Mouse (Mus musculus) lung, adult 18-20 months (tissue): ENCODE data around the gene Skor1.

ENCODE experiments used
- DNase-seq, 2 experiments: peaks; one replicate each; pipeline ENCODE4 v3.0.0; 2022; ENCODE audit warnings: mixed read lengths in 2 of 2

Skor1 gene

DNA sequence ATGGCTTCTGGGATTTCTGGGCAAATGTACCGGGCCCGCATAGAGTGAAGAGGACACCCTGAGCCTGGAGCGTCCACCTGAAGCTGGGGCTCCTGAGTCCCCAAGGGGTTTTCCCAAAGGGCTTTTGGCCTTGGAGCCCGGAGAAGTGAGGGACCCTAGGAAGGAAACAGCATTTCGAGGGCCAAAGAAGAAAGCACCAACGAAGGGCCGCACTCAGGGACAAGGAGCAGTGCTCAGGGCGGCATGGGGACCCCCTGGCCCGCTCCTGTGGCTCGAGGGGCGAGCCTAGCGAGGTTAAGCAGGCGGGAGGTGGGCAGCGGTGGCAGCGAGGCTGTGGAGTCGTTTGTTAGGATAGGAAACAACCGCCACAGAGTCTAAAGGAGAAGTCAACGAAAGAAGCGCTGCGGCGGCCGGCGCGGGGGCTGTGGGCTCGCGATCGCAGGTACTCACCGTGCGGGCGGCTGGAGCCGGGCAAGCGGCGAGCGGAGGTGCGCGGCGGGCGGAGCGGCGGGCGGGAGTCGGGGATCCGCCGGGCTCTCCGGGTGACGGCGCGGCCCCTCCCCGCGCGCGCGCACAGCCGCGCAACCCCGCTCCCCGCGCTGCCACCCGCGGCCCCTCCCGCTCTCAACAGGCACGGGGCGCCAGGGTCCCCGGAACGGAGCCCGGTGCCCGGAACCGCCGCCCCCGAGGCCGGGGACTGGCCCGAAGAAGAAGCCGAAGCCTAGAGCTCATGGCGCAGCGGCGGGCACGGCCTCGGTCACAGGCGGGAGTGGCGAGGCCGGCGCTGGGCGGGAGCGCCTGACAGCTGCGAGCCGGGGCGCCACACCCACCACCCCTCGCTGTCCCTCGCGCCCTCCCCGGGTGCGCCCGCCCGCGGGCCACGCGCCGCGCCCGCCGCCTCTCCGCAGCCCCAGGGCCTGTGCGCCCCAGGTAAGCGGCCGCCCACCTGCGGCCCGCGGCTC is at the start of gene Skor1:
TSS of gene Skor1 (minus strand) at position 552 of the 962 bp plus-strand sequence.
- DNase-seq: no peak

DNA sequence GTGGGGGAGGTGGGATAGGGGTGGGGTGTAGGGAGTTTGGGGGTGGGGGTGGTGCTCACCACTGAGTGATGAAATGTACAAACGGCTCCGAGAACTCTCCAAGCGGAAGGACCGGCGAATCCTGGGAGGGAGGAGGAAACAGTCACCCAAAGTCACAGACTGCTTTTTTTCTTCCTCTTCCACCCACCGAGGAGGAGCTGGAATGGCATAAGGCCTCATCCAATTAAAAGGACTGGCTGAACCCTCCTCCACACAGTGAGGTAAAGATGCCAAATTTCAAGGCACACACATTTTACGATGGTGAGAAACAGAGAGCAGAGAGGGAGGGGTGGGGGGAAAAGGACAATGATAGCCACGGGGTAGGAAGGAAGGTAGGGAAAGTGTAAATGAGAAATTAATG is 48.5 kb upstream of the Skor1 start:
- DNase-seq: no peak

DNA sequence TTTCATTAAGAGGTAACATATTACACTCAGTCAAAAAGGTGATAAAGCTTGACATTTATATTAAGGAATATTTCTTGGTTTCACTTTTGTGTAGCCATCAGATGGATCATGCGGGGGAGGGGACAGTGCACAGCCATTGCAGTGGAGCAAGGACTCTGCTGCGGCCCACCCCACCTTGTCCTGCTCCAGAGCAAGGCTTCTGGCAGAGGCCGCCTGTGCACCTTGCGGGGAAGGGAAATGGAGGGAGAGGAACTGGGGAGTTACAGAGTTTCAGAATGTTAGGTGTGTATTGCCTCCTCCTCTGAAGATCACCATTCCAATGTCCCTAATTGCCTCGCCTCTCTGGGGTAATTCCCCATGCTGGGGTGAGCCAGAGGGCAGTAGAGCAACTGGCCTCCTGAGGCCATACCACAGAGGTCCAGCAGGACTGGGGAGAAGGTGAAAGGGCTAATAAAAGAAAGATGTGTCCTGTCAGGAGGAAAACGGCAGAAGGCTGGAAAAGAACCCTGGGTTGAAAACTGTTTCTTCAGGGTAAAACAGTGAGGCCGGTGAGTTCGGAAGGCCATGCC is 47.4 kb upstream of the Skor1 start:
- no peak for DNase-seq

DNA sequence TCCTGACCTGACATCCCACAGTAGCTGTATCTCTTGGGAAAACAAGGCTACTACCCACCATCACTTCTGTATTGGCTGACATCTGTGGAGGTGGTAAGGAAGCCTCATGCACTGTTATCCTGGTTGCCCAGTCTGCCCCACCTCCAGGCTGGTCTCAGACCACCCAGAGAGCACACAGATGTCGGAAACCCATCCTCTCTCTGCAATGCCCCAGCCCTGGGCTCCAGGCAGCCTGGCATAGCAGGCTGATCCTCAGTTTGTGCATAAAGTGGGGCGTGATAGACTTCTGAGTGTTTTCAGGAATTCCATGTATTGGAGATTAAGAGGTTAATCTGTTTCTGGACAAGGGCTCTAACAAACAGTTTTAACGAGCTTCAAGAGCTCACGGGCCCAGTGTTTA is 46.8 kb upstream of the Skor1 start:
- DNase-seq: no peak

DNA sequence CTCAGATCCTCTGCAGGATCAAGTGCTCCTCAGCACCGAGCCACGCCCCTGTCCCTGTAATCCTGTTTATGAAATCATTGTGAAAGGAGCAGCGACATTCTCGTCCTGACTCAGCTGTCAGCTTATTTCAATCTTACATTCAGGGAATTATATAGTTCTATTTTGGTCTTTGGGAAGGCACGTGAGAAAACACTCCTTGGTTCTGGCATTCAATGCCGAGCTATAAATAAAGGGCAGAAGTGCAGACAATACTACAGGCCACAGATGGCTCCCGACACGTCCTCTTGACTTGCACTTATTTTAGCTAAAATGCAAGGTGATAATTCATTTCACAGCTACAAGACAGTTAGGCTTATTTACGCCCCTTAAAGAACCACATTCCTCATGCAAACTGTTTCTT is 46.0 kb upstream of the Skor1 start:
- DNase-seq: no peak

DNA sequence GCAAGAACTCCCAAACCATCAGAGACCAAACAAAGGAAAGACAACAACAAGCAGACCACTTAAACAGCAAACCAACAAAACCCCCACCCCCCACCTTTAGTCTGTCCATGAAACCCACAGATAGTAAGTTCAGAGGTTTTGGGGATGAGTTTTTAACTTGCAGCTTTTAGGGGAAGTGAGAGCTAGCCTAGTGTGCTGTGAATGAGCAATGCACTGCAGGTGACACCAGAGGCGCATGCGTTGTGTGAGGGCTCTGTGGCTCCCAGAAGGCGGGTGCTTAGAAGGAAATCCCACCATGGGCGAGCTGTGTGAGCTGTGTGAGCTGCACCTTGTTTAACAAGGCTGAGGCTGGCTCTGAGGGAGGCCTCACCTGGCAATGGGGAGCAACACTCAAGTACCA is 44.0 kb upstream of the Skor1 start:
- DNase-seq: no peak

DNA sequence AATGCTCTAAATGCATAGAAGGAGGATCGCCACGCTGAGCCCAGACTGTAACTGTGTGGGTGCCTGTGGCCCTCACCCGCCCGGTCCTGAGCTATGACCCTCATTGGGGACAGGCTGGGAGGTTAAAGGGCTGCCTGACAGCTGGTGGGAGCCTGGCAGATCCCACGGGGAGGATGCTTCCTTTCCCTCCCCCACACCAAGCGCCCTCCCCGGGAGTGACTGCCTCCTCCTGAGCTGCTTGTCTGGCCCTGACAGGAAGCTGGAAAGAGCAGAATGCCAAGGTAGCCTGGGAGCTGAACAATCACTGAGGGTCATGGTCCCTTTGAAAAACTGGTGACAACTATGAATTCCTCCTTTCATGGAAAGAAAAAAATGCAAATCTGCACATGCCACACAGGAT is 38.5 kb upstream of the Skor1 start:
- DNase-seq: no peak

DNA sequence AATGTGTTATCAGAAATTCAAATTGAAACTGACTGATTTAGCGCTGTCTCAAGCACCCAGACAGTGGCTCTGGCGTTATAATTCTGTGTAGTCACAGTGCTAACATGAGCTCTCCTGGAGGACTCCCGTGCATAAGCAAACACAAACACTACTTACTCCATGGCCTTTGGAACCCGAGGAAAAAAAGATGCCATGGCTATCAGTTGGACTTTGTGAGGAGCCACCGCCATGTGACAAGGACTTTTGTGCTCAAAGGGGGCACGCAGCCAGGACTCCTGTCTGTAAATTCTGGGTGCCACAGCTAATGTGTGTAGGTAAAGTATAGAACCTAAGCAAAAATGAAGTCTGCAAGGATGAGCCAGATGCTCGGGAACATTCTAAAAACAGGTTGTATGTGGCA is 36.5 kb upstream of the Skor1 start:
- no peak for DNase-seq

DNA sequence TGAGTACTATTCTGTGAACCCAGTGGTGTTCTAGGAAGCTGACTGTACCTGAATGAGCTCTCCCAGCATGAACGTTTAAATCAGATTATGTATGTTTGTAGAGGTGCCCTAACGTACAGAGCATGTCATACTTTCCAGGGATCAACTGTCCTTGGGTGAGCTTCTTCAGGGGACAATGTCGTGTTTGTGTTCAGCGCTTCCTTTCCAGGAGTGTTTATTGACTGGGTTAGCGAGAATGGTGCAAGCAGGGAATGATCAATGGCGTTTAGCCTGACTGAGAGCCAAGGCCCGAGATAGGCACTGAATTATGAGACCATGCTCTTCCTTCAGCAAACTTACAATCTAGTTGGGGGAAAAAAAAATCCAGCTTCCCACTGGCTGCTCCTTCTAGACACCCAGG is 35.1 kb upstream of the Skor1 start:
- DNase-seq: no peak

DNA sequence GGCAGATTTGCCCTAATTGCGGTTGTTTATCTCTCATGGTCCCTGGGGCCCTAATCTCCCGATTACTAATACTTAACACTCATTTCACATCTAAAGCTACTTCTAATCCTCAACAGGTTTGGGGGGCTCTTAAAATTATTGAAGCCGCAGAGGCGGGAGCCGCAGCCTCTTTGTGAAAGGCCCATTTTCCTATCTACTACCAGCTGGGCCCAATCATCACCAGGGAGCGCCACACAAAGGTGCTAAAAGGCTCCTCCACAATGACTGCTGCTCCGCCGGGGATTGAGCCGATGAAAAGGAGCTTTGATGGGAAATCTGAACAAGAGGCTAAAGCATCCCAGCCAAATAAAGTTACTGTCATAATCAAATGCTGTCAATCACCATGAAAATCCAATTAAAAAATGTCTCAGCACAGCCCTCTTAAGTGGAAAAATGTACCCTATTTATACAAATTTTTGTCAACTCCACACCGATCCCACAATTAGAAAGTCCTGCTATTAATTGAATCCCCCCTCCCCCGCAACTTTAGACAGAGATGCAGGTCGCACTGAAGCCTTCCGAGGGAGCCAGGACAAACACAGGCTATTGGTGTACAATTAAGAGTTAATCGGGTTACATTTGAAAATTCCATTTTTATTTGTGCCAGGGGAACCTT is 33.7 kb upstream of the Skor1 start:
- no peak for DNase-seq

DNA sequence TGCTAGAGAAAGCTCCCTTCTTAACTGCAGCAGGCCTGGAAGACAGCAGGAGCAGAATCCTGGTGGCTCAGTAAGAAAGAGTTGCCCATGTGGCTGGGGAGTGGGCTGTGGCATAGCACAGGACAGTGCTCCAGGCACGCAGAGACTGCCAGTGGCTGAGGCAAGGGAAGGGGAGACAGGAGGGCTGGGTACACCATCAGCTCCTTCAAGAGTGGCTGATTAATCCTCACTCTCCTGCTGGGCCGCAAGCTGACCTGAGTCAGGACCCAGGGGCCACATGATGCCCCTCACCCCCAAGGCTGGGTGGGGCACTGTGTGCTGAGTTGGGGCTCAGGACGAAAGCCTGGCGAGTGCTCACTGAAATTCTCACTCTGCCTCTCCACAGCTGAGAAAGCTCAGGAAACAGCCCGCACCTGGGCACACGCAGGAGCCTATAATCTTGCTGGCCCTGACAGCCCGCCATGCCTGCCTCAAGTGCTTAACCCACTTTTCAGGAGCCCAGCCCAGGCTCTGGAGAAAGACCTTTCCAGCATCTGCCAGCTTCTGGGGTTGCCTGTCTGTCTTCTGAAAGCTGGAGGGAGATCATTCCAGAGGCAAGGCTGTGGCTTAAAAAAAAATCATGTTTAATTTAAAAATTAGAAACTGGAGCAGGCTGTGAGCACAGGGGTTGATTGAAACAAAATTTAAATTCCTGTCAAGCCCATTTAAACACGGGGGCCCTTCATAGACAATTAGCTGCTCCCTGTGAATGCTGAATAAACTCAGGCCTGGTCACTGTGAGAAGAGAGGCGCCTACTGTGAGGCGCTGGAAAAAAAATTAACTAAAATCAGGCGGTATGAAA is 32.8 kb upstream of the Skor1 start:
- DNase-seq: no peak

DNA sequence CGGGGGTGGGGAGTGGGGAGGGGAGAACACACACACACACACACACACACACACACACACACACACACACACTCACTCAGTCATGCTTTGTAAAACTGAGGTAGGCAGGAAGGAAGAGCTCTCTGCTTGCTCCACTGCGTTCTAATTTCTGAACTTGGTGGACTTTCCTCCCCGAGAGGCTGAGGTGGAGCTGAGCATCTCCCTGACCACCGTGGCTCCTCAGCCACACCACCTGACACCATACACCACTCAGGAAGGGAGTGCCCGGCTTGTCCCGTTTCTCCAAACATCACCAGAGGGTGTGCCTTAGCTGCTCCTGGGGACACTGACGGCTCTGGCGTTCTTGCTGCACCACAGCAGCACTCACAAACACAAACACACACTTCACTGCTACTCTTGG is 29.5 kb upstream of the Skor1 start:
- DNase-seq: no peak

DNA sequence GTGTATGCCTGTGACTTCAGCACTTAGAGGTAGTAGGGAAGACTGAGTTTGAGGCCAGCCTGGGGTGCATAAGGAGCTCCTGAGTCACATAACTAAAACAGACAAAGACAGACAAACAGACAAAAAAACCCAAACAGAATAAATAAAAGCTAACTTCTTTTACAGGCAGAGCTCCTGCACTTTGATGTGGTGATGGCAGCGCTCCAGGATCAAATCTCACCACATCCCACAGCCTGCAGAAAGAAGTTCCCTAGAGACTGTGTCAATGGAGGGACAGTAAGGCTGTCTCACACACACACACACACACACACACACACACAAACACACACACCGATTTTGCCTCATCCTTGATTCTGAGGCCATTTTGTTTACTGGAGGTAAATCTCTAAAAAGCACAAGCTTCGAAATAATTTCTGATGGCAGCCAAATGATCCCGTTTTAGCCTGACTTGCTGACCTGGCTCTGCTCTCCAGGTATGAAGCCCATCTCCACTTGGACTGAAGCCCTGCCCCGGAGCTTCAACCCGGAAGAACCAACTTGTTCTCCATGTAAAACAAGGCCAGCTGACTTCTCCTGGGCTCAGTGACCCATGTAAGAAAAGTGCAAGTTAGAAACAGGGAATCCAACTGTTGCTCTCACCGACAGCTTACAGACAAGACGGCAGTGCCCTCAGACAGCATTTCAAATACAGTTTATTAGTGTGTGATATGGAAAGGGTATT is 25.4 kb upstream of the Skor1 start:
- no peak for DNase-seq

DNA sequence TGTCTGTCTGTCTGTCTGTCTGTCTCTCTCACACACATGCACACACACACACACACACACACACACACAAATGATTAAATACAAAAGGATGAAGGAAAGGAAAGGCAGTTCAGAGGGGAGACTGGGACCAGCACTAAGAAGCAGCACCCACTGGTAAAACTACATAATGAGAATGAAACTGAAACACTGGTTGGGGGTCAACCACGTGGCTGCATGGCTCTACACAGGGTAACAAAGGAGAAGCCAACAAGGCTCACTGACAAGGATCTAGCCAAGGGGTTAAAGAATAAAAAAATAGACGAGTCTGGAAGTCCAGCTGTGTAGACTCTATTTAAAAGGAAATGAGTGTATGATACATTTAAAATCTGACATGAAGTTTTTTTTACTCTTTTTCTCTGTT is 23.2 kb upstream of the Skor1 start:
- DNase-seq: no peak

DNA sequence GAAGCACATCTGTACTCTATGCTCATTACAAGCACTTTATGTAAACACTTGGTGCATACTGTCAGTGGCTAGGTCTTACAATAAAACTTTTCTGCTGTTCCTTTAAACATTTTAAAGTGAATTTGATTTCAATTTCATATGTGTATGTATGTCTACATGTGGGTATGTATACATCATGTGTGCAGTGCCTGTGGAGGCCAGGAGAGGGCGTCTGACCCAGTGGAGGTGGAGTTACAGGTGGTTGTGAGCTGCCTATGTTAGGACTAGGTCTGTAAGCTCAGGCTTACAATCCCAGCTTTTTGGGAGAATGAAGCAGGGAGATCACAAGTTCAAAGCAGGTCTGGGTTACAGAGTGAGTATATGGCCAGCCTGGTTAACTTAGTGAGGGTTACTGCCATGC is 20.4 kb upstream of the Skor1 start:
- no peak for DNase-seq

DNA sequence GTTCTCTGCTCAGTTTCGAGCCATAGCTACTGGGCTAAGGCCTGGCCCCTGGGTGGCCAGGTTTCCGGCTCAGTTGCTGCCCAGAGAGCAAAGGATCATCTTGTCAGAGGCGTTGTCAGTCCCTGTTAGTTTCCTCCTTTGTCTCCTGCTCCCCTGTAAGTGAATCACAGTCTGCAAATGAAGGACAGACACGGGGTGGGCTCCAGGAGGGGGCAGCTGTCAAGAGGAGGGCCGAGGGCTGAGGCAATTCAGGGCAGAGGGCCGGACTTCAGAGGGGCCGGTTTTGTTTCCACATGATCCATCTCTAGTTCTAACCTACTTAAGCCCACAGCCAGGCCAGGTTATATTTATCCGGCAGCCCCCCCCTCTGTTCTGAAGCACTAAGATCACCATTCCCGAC is 16.3 kb upstream of the Skor1 start:
- DNase-seq: no peak

DNA sequence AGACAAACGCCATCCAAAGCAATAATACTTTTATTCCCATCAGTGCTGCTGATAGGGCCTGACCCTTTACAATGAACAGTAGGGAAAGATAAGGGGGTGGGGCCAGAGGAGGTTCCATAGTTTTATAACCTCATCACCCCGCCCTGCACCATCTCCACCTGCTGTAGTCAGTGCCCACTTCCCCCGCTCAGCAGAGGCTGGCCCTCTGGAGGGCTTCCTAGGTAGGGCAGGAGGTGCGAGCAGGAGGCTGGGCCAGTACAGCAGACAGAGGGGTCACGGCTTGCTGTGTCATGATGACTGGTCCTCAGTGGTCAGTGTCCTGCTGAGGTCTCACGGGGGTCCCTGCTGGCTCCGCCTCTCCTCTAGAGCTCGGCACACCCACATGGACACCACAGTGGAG is 15.0 kb upstream of the Skor1 start:
- no peak for DNase-seq

DNA sequence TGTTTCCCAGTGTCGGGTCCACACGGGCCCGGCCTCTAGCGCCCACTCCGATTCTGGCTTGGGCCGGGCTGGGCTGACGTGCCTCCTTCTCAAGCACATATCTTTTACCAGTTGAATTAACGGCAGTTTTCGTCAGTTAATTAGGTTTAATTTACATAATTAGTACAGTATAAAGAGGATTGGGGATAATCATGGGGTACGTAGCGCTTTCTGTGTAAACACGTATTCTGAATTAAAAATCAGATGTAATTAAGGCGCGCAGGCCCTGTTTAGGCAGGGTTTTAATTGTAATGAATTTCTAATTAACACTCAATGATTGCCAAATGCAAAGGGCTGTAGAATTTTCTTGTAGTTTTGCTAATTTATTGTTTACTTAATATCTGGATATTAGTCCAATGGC is 3.2 kb upstream of the Skor1 start:
- DNase-seq: no peak

DNA sequence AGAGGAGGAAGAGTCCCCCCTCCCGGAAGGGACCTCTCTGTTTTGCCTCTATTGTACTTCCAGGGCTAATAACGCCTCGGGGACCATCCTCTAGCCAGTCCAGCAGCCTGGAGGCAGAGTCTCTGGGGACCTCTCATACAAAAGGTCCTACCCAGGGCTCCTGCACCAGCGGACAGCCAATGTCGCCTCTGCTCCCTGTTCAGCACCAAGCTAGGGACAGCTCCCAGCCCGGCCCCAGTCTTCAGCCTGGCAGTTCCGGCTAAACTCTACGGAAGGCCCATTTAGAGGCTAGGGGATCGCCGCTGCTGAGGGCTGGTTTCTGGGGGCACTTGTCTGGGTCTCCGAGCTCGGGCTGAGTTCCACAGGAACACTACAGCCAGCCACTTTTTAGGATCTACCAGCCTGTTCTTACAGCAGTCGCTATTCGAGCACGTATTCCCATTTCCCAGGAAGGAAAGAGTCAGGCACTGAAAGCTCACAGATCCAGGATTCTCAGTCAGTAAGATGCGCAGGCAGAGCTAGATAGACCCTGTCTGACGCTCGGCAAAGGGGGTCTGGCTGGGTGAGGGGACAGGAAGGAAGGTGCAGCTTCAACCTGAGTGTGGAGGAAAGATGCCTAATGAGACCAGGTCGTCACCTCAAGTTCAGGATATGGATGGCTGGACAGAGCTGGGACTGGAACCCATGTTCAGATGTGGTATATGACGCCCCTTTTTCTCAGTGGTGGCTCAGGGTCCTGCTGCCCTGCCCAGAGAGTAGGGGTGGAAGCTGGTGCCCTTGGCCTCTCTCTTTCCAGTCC is 2.5 kb upstream of the Skor1 start:
- DNase-seq: peak; percentile 31 to 57

DNA sequence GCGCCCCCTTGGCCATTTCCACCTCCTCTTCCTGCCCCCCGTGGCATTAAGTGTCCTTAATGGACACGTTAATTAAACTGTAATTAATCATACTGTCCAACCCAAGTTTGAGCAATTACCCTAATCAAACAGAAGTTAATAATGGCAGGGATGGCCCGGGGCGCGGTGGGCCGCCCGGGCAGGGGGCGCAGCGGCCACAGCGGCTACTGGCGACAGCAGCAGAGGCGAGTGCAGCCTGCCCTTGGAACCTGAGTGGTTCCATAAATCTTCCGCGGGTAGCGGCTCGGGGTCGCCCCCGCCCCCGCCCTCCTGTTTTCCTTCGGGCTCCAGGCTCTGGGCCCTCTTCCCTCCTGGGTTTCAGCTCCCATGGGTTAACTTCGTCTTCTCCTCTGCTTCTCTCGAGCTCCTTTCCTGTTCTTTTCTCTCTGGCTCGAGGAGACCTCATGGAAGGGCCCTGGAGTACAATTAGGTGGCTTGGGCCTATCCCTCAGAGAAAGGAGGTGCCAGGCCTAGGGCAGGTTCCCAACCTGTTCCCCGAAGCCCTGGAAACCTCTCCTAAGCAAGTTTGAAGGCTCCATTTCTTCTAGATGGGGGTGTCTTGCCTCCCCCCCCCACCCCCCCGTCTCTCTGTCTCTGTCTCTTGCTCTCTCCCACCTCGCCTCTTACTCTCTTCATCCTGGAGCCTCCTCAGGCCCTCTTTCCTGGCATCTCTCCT is 1.5 kb upstream of the Skor1 start:
- no peak for DNase-seq

DNA sequence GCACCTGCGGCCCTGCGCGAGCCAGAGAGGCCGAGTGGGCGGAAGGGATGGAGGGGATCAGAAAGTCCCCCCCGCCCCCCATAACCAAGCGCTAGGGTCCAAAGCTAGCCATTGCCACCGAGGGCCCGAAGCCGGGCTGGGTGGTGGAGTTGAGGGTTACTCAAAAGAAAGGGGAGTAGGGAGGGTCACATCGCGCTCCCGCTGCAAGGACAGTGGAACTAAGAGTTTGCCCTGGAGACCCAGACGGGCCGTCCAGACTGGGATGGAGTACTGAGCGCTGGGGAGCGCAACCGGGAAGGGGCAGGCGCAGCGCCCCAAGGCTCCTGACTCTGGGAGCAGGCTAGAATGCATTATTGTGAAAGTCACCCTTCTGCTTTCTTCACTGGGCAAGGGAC is 608 bp upstream of the Skor1 start:
- DNase-seq: no peak
